Mouse (Mus musculus) liver, embryonic 16.5 days (tissue): ENCODE measurements at regions not wholly inside any gene's neighbourhood (a gene's known extent, or its start where the extent isn't known, plus 50 kb on each side); places are given as distances from the start of the nearest gene placed in this dataset.

Experiments
- ATAC-seq: fragments of 200-750 bp; cut with Nextera tagmentation; 2 replicates; pipeline ENCODE4 v1.8.0; 2017; ENCODE audit warnings: low read depth, mild to moderate bottlenecking, moderate number of reproducible peaks, moderate library complexity
- H3K27ac ChIP-seq: fragments of 300-500 bp; sonication (generic); 2 replicates; pipeline ENCODE4 v1.5.1; 2014; ENCODE audit warnings: mild to moderate bottlenecking, low read length
- H3K27me3 ChIP-seq: fragments of 300-500 bp; sonication (generic); 2 replicates; pipeline ENCODE4 v1.6.1; 2014; ENCODE audit warnings: low read depth, low read length, mixed read lengths; ENCODE audit not compliant: control insufficient read depth, insufficient read depth
- H3K36me3 ChIP-seq: fragments of 300-500 bp; sonication (generic); 2 replicates; pipeline ENCODE4 v1.6.1; 2014; ENCODE audit warnings: mild to moderate bottlenecking; ENCODE audit not compliant: control insufficient read depth, insufficient read depth
- H3K4me1 ChIP-seq: fragments of 300-500 bp; sonication (generic); 2 replicates; pipeline ENCODE4 v1.6.1; 2014; ENCODE audit warnings: low read depth, low read length, mixed read lengths; ENCODE audit not compliant: control insufficient read depth
- H3K4me2 ChIP-seq: fragments of 300-500 bp; sonication (generic); 2 replicates; pipeline ENCODE4 v1.6.1; 2014; ENCODE audit warnings: low read depth, low read length, mixed read lengths
- H3K4me3 ChIP-seq: fragments of 300-500 bp; sonication (generic); 2 replicates; pipeline ENCODE4 v1.5.1; 2014; ENCODE audit warnings: low read depth, mild to moderate bottlenecking, low read length
- H3K9ac ChIP-seq: fragments of 300-500 bp; sonication (generic); 2 replicates; pipeline ENCODE4 v1.6.1; 2014; ENCODE audit warnings: low read depth, low read length
- H3K9me3 ChIP-seq: fragments of 300-500 bp; sonication (generic); replicated peaks from 2 replicates; pipeline ENCODE4 v1.6.1; 2016; ENCODE audit warnings: low read length; ENCODE audit not compliant: control insufficient read depth
- WGBS: fragments of 180-500 bp; shearing (Covaris S2); extraction: QIAGEN DNeasy Blood & Tissue Kit; methylation state at CpG from one replicate; pipeline ENCODE4 v1.1.7; 2014; ENCODE audit not compliant: insufficient replicate concordance; 5-methylcytosine and 5-hydroxymethylcytosine counted together

GRCm38 (mm10) chr5:100981849-100982572 lies 136.5 kb downstream of the Gpat3 start:
- no peak overlapping the region for H3K4me2 ChIP-seq
- no peak for ATAC-seq
- H3K4me3 ChIP-seq = no peak overlapping the region
- H3K9ac ChIP-seq = no peak overlapping the region
- H3K36me3 ChIP-seq = no peaks in the 10 kb centered on the region
- no peaks in the 10 kb centered on the region for H3K9me3 ChIP-seq
- no peak overlapping the region for H3K27ac ChIP-seq
- H3K27me3 ChIP-seq = no peaks in the 10 kb centered on the region
- WGBS = 80% methylated on average over 18 of the region's 18 CpGs
- H3K4me1 ChIP-seq = no peaks in the 10 kb centered on the region

- H3K36me3 ChIP-seq = no peaks in the 10 kb centered on the region
- no peak for ATAC-seq
- no peaks in the 10 kb centered on the region for H3K9me3 ChIP-seq
- H3K4me1 ChIP-seq = no peaks in the 10 kb centered on the region
- 40% methylated on average over 2 of the region's 2 CpGs for WGBS
- no peak overlapping the region for H3K4me3 ChIP-seq
- no peak overlapping the region for H3K9ac ChIP-seq
- H3K4me2 ChIP-seq = no peak overlapping the region
- H3K27me3 ChIP-seq = no peaks in the 10 kb centered on the region
- H3K27ac ChIP-seq = no peak overlapping the region
Measured at GRCm38 (mm10) chr5:100976736-100977135, 131.2 kb downstream of the Gpat3 start.

- Histone ChIP-seq H3K9me3 (no peaks in the 10 kb centered on the region), H3K4me3 (no peak overlapping the region), H3K4me1 (no peaks in the 10 kb centered on the region), H3K9ac (no peak overlapping the region), H3K36me3 (no peaks in the 10 kb centered on the region), H3K27ac (no peak overlapping the region), H3K4me2 (no peak overlapping the region), H3K27me3 (no peaks in the 10 kb centered on the region)
- WGBS = 56% methylated on average over 15 of the region's 15 CpGs
- no peak for ATAC-seq
Measured at GRCm38 (mm10) chr5:100951210-100951609, 105.7 kb downstream of the Gpat3 start.
